Mouse (Mus musculus) inflammation-experienced regulatory T-cells, adult 16 weeks (primary cell): ENCODE measurements around the gene Bbs10. TPM values are rescaled to one million over a fixed set of nuclear protein-coding genes. Genes with fewer than 3 reads are reported as not detected.

Experiments used
- polyA plus RNA-seq: library from polyadenylated mRNA; unstranded; fragments of 100-300 nt; shearing (Covaris generic); gene quantifications from one replicate; pipeline ENCODE4 v1.2.1, GENCODE M21; 2017

Gene Bbs10
- polyA plus RNA-seq: 2.4 TPM

DNA sequence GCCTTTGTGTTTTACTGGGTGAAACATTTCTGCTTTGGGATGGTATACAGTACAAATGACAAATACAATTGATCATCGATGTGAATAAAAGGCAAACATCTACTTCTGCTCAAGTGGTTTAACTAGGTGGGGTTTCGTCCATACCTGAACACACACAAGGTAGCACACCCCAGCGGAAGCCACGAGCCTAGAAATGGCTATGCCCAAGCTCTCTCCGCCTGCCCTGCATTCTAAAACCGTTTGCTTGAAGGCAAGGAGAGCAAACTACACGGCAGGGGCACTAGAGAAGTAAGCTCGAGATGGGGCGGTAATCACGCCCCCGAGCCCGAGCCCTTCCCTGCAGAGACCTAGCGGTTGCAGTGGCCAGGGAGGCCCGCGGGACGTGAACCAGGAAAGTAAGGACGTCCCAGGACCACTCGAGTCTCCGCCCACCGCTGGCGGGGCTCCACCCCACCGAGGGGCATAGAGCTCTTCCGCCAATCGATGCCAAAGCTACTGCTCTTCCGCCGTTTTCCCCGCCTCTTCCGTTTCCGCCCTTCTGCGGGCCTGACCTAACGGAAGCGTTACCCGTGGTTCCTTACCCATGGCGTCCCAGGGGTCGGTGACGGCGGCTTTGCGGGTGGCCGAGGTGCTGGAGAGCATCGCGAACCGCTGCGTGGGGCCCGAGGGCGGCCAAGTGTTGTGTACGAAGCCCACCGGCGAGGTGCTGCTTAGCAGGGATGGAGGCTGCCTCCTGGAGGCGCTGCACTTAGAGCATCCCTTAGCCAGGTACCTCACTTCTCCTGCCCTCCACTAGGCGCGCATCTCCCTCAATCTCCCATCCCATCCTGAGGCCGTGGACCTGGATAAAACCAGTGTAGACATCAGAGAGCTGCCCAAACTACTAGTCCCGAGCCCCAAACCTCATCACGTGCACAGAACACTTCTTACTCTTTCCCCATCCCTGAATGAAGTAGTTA is at the start of gene Bbs10:
Gene Bbs10, plus strand, starts transcription at position 540 of the 959 bp plus-strand sequence.

Other genes starting within 250 kb of the Bbs10 start
- gene Osbpl8, start 133.9 kb upstream of the Bbs10 start, polyA plus RNA-seq: 16.1 TPM
- 91.2 TPM for gene Nap1l1, start 174.5 kb downstream of the Bbs10 start, polyA plus RNA-seq
- gene Phlda1, start 207.6 kb downstream of the Bbs10 start, polyA plus RNA-seq: 8.5 TPM